Mouse (Mus musculus): ENCODE results near the gene Krt36. TPM values are rescaled to one million over a fixed set of nuclear protein-coding genes. Genes with fewer than 3 reads are reported as not detected.
A peak's percentile ranks its signal among the peaks of the same experiment; 100 is the strongest.

Gene Krt36
- 0.22 and 0.33 TPM in 2 replicates for polyA plus RNA-seq (2012; rRNA removed)

DNA sequence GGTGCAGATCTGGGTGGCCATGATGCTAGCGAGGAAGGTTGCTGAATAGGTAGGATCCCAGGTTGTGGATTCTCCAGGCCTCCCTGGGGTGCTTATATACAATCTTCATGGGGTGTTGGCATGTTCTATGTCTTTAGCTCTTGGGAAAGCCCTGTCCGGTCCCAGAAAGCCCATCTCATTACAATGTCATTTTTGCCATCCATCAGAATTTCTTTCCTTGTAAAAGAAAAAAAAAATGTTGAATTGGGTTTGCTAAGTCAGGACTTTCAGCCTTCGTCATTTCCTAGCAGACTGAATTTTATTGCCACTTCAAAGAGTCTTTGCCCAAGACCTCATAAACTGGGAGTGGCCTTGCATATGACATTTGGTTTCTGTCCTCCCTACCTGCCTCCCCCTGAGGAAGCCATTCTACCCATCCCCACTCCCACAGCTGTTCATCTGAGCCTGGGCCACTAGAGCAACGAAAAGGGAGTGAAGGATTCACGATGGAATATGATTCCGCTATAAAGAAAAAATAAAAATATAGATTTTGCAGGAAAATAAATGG is at the start of gene Krt36:
Krt36 (minus strand) TSS at position 51 of the 547 bp plus-strand sequence.
- no peak for DNase-seq (ENCODE audit: low spot score)

DNA sequence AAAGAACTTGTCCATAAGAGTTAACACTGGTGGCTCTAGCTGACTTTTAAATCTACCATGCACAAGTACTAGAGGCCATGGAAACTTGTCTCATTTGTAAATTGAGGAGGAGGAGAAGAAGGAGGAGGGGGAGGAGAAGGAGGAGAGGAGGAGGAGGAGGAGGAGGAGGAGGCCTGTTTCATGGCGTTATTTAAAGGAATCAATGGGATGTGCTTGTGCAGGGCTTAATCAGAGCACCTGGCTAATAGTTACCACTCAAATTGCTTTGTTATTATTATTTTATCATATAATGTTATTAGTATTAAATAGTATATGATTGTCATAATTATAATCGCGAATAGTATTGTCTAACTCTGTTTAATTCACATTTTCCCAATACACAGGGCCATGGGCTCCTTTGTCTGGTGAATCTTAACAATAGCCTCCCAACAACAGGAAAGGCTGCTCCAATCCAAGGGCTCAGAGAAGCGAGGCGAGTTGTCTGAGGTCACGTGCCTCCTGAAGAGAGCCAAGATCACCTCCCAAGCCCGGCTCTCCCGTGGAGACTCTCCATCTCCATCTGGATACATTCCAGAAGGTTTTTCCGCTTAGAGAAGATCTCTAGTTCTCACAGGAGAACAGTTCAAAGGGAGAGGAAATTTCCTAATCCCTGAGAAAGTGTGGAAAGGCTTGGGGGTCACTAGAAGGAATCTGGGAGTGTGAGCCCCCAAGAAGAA is 43.3 kb upstream of the Krt36 start, which contains the start of gene Krt19:
Krt19 (minus strand) TSS at position 51 of the 716 bp plus-strand sequence.
- DNase-seq (ENCODE audit: low spot score): no peak

DNA sequence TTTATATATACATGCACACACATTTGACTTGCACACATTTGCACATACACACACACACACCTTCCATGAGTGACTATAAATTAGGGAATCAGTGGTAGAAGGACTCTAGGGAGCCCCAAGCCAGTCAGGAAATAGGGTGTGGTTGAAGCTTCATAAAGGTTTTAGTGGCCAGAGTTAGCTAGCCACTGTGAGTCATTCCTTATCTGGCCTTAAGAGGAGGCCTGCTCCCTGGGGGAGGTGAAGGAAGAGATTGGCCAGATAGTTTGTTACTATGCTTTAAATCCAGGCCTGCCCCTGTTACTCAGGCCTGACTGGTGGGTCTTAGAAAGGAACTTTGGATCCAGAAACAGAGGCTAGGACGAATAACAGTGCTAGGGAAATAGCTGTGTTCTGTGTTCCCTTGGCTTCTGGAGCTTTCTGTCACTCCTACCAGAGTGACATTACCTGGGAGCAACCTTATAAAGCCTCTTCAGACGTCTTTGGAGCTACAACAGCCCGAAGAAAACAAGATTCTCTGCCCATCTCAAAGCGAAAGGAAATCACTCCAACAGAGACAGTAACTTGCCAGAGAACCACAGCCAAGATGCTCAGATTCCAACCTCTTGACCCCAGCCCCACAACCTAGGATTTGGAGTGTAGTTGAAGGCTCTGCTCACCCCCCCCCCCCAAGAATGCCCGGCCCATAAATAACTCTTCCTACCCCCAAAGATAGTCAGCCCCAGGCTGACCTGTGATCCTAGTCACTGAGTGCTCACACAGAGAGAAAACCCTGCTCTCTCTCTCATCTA is 42.3 kb upstream of the Krt36 start:
- no peak for DNase-seq (ENCODE audit: low spot score)

DNA sequence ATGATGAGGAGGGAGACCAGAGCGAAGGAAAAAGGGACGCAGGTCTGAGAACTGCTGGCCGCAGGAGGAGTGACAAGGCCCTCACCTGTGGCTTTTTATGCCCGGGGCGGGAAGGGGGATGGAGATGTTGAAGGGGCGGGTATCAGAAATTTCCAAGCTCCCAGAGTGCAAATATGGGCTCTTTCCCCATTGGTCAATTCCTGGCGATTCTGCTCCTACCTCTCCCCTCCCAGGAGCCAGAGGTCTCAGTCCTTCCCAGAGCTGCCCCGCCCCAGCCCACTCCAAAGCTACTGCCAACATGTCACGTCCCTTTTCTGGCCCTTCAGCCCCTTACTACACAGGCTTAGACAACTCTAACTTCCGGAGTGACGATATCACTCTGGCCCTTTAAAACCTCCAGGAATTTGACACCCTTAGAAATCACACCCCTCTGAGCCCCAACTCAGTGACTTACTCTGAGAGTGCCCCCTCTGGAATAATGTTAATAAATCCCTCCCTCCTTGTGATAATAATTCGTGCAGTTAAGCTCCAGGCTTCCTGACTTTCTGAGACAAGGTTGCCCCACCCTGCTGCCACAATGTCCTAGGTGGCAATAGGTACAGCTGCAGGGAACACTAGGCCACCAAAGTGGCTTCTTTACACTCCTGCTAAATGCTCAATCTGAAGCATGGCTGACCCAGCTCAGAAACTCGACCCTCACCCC is 40.6 kb upstream of the Krt36 start:
- DNase-seq (ENCODE audit: low spot score): peak; percentile 70

DNA sequence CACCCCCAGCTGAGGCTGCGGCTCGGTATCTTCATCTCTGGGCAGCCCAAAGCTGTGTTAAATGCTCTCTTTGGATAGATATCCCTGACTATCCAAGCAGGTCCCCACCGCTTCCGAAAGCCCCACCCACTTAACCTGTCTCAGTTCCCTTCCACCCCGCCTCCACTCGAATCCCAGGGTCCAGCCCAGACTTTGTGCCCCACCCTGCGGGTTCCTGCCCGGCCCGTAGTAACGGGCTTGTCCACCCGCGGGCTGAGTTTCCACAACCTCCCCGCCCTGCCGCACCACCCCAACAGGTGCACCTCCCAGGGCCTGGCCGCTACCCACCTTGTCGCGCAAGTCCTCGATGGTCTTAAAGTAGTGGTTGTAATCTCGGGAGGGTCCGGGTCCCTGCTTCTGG is 39.7 kb upstream of the Krt36 start:
- peak; percentile 67 for DNase-seq (ENCODE audit: low spot score)

DNA sequence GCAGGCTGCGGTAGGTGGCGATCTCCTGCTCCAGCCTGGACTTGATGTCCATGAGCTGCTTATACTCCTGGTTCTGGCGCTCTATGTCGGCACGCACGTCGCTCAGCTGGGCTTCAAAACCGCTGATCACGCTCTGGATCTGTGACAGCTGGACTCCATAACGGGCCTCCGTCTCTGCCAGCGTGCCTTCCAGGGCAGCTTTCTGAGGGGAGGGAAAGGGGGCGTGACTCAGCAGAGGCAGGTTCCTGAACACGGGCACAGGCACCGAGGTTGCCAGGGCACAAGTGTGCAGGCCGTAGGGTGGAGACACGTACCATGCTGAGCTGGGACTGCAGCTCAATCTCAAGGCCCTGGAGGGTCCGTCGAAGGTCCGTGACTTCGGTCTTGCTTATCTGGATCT is 35.5 kb upstream of the Krt36 start:
- DNase-seq (ENCODE audit: low spot score): no peak

DNA sequence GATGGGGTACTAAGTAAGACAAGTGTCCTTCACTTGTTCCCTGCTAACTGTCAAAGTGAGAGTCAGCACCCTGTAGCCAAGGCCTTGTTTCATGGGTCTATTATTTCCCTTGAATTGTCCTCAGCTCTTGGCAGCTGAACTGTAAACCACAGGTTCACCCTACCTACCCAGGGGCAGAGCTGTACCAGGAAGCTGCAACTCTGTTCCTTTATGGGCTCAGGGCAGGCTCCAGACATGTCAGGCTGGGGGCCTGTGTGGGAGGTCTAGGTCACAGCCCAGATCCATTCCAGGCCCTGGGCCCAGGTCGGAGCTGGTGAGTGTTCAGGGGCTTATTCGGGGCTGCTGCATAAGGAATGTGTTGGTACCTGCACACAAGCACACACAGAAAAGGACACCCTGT is 34.0 kb upstream of the Krt36 start:
- no peak for DNase-seq (ENCODE audit: low spot score)

DNA sequence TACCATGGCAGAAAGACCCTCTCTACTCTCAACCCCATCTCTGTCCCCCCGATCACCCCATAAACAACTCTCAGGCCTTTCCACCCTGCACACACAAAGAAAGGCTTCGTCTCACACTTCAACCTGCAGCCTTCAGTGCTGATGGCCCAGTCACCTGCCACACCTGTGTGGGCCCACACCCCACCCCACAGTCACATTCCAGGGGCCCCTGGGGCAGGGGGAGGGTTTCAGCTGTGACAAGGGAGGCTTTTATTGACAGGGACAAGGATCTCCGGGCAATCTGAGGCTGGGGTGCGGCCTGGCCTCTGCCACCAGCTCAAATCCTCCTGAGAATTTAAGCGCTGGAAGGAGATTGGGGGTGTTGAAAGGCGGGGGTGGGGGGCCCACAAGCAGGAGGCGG is 33.4 kb upstream of the Krt36 start:
- no peak for DNase-seq (ENCODE audit: low spot score)

DNA sequence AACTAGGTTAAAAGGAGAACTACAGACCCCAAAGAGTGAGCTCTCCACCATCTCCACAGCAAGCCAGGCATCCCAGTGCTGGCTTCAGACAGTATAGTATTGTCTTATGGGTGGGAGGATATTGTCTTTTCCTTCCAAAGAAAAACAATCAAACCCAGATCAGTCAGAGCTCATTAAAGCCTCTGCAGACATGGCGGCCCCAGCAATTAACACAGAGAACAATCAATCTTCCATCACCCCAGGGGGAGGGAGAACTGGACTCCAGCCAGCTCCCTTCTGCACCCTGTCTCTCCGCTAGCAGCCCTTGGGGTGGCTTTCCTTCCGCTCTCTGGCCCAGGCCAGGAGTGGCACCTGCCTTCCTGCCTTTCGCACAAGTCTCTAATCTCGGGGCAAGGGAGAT is 32.3 kb upstream of the Krt36 start:
- DNase-seq (ENCODE audit: low spot score): no peak

DNA sequence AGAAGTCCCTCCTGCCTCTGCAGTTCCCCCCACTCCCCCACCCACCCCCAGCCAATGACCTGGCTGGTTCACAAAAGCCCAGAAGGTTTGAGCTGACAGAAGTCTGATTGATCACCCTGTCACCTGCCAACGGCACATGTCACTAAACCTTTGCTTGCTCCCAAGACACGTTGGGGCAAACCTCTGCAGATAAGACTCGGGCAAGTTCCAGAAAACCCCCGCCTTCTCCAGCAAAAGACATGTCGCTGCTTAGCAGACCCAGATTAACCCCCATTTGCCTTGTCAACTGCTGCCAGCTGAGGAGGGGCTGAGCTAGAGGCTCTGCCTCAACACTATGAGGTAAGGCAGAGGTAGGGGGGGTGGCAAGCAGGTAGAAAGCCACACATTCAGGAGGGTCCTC is 31.1 kb upstream of the Krt36 start:
- DNase-seq (ENCODE audit: low spot score): no peak

DNA sequence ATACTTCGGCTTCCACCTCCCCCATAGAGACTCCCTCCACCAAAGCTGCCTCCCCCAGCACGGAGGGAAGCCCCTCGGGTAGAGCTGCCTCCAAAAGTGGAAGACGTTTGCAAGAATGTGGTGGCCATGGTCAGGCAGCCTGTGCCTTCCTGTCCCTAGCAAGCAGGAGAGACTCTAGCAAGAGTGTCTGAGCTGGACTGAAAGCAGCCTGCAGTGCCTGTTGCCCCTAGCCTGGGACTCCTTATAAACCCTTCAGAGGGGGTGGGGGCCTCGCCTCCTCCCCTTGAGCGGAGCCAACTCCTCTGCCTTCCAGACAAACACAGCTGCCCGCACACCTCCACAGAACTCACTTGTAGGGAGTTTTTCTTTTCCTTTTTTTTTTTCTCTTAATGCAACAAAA is 30.3 kb upstream of the Krt36 start, which contains the start of gene Krt15:
Krt15 (minus strand) TSS at position 198 of the 400 bp plus-strand sequence.
- DNase-seq (ENCODE audit: low spot score): no peak

DNA sequence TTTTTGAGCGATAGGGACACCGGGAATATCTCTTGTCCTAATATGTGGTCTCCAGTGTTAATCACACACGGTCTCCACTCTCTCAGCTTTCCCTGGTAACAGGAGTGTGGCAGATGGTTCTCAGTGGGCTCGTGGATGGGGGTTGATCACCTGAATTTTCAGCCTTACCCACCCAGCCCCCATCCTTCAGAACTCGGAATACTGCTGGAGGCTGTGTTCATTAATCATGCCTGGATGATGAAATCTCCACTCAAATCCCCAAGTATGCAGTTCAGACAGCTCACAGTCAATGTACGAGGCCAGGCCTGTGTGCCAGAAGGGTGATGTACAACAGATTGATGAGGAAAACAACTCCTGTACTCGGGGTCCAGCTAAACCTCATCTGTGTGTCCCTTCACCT is 19.5 kb upstream of the Krt36 start:
- DNase-seq (ENCODE audit: low spot score): no peak

DNA sequence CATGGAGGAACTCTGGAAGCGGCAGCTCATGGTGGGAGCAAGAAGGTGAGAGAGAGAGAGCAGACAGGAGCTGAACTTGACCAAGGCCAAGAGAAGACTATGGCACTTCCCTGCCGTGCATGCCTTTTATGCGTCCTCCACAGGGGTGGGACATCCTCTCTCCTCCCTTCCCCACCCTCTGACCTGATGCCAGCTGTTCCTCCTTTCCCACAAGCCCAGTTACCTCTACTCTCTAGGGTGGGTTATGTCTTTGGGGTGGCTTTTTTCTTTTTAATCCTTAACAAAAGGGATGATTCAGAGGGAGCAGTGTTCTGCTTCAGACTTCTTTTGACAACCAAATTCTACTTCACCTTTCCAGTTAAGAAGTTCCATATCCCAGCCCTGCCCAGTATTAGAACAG is 16.0 kb upstream of the Krt36 start, which contains the start of gene Krt13:
Krt13 (minus strand) TSS at position 101 of the 400 bp plus-strand sequence.
- DNase-seq (ENCODE audit: low spot score): no peak

DNA sequence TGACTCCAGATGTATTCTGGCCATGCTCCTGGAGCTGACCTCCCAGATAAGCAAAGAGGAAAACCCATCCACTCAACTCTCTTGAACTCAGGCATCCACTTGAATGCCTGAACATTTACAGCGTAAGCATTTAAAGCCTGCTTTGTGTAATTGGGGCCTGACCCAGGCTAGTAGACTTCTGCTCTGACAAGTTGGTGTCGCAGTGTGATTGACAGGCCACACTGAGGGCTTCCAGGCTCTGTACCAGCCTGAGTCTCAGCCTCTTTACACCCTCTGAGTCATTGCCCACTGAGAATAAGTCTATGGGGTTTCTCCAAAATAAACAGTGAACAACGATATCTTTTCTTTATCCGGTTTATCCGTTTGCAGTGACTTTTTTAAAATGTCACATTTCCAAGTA is 14.9 kb upstream of the Krt36 start:
- no peak for DNase-seq (ENCODE audit: low spot score)

DNA sequence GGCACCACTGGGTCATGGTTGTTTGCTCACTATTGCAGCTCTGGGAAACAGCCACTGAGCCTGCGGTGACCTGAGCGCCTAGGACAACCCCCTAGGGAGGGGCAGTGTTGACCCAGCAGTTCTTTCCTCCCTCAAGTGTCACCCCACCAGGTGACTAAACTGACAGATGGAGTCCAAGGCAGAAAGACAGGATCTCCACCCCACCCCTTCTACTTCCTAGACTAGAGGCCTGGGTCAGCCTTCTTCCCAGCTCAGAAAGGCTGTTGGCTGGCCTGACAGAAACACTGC is 8.3 kb upstream of the Krt36 start:
- no peak for DNase-seq (ENCODE audit: low spot score)

DNA sequence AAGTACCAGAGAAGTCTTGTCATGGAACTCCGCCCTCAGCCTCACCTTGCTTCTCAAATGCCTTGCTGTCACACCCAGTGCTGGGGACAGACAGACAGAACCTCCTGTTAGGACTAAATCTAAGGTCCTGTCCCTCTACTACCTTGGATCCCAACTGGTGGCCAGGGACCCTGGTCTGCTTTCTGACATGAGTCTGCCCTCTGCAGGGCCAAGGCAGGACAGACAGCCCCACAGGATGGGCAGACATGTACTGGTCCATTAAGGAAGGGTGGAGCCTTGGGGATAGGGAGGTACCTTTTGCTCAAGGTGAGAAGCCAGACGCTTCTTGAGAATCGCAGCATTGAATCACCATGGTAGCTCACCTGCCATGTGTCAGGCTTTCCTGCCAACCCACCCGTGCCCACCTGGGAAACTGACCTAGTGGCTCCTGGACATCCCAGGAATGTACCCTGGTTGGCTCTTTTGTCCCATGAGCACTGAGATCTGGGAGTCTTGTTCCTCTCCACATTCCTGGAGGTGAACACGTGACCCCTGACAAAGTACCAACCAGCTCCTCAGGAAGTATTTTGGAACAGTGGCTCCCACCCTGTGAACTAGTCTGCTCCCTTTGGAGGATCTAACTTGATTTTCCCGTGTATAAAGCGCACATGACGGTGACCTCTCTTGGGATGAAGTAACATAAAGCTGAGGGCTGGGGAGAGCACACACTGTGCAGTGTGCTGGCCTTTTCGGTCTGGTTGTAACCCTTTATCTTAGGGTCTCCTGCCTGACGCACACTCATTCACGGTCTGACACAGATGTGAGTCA is 7.7 kb upstream of the Krt36 start:
- DNase-seq (ENCODE audit: low spot score): no peak

DNA sequence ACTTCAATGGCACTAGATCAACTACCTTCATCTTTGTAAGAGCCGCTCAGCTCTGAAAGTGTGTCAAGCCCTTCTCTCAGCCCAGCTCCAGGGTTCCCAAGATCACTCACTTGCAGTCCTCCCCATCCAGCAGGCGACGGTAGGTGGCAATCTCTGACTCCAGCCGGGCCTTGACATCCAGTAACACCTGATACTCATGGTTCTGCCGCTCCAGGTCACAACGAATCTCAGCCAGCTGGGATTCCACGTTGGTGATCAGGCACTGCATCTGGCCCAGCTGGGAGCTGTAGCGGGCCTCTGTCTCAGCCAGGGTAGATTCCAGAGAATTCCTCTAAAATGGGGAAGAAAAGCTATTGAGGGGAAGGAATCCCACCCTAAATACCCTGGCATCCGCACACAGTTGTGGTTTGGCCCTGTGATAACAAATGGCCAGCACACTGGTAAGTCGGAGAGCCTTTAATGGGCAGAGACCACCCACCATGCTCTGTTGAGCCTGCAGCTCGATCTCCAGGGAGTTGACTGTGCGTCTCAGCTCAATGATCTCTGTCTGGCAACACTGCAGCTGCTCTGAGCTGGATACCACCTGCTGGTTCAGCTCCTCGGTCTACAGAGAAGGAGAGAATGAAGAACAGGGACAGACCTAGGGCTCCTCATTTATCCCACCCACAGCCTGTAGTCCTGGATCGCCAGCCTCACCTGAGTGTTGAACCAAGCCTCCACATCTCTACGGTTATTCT is 2.6 kb downstream of the Krt36 start:
- no peak for DNase-seq (ENCODE audit: low spot score)

DNA sequence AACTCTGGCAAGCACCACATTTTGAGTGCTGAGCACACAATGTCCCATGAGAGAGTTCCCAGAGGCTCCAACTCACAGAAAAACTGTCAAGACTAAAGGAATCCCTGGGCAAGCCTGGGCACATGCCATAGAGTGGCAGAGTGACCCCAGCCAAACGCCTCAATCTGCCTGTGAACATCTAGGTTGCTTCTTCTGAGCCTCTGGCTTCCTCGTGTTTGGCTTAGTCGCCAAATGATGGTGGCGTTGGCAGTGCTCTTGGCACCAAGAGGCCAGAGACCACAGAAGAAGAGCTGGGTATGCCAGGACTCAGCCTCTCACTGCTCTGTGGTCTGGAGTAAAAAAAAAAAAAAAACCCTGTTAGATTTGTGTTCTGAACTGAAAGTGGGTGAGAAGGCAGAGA is 5.0 kb downstream of the Krt36 start:
- no peak for DNase-seq (ENCODE audit: low spot score)

DNA sequence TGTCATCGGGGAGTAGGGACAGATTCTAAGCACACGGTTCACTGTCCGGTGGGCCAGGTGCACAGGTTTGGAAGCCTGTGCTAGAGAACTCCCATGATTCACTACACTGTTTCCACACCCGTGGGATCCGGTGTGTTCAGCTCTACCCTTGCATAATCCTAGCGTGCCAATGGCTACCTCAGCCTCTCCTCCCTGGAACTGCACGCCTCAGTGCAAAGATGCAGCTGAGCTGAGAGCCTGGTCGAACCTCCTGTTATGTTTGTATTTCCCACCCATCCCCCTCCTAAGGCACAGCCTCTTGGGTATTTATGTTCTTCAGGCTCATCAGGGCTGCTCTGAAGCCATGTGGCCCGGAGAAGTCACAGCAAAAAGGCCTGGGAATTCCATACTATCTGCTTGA is 7.6 kb downstream of the Krt36 start:
- no peak for DNase-seq (ENCODE audit: low spot score)

DNA sequence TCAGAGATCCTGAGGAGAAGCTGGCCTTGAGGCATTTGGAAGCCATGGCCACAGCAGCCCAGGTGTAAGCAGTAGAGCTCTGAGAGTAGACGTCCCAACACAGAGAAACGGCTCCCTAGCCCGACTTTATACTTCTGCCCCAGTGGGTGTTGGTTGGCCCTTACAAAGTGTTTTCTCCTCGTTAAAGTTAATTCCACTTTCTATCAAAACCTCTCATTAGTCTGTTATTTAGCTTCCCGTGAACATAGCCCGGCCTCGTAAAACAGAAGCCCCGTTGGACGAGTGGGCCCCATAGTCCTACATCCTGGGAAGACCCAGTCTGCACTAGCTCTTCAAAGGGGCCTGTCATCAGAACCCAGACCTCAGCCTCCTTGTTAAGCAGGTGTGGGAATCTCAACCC is 9.3 kb downstream of the Krt36 start, which contains the start of gene Krt35:
Krt35 (minus strand) TSS at position 101 of the 400 bp plus-strand sequence.
- no peak for DNase-seq (ENCODE audit: low spot score)

Data from urinary bladder, adult 2 months (tissue).